15 mouse cellular contexts compared by ENCODE assay signal in genomic region chr14:23574136-23574535, GRCm38 (mm10).
DNase-seq lines count a peak whose midpoint lies in the region.
"Had no signal": no experiment of that assay in that cellular context is flagged by ENCODE, and none has a peak within 500 bp of the region (broad histone marks: within the 10 kb centered on the region; RNA-seq: fewer than 3 reads in every experiment).

No protein-coding gene starts in this region.

- peak; percentile 15 for DNase-seq in adrenal gland, postnatal 10 days
- DNase-seq in adrenal gland, adult 8-10 months: no peak
- DNase-seq in ZHBTc4 (ENCODE audit: low read depth, low spot score): peak; percentile 13
- DNase-seq in adrenal gland, postnatal 14 days: peak; percentile 29
- DNase-seq in right cerebral cortex, postnatal 10 days (ENCODE audit: low spot score in 2 of 2): no peak
- no peak for DNase-seq in layer of hippocampus, postnatal 25 days (ENCODE audit: extremely low spot score in 1 of 2, low spot score in 1 of 2)
- DNase-seq: cerebellum, adult 11-12 months; cerebellum, adult 8-10 months; cerebellum, postnatal 10 days; cerebellum, postnatal 36 days; embryo, embryonic 11 days; gastrocnemius, postnatal 25 days; heart, adult 18-20 months; heart, postnatal 10 days; heart, postnatal 36 days had no signal

Comparison
In these comparisons a context has a peak if more than half of its experiments do, and no peak if none do; other contexts are left out.
1. DNase-seq: peak in adrenal gland, postnatal 10 days (single experiment), ZHBTc4 (single experiment) and adrenal gland, postnatal 14 days (single experiment); none in adrenal gland, adult 8-10 months (single experiment), right cerebral cortex, postnatal 10 days (0 of 2) and layer of hippocampus, postnatal 25 days (0 of 2).